Mouse (Mus musculus) intestine, embryonic 16.5 days (tissue): ENCODE measurements around the gene Aqp2. TPM values are rescaled to one million over a fixed set of nuclear protein-coding genes. Genes with fewer than 3 reads are reported as not detected.

Experiments
- ATAC-seq: fragments of 200-750 bp; cut with Nextera tagmentation; 2 replicates; pipeline ENCODE4 v1.8.0; 2017; ENCODE audit warnings: moderate TSS enrichment, moderate library complexity
- H3K27ac ChIP-seq: fragments of 300-500 bp; sonication (generic); 2 replicates; pipeline ENCODE4 v1.5.1; 2014; ENCODE audit warnings: mild to moderate bottlenecking, low read length
- H3K27me3 ChIP-seq: fragments of 300-500 bp; sonication (generic); replicated peaks from 2 replicates; pipeline ENCODE4 v1.6.1; 2014; ENCODE audit warnings: low read length, control low read depth, mixed read lengths; ENCODE audit not compliant: control insufficient read depth, insufficient read depth
- H3K36me3 ChIP-seq: fragments of 300-500 bp; sonication (generic); 2 replicates; pipeline ENCODE4 v1.6.1; 2014; ENCODE audit warnings: low read length, control low read depth; ENCODE audit not compliant: control insufficient read depth, insufficient read depth
- H3K4me1 ChIP-seq: fragments of 300-500 bp; sonication (generic); 2 replicates; pipeline ENCODE4 v1.6.1; 2014; ENCODE audit warnings: low read length, control low read depth, mixed read lengths; ENCODE audit not compliant: control insufficient read depth, insufficient read depth
- H3K4me2 ChIP-seq: fragments of 300-500 bp; sonication (generic); 2 replicates; pipeline ENCODE4 v1.6.1; 2014; ENCODE audit warnings: low read depth, low read length, control low read depth
- H3K4me3 ChIP-seq: fragments of 300-500 bp; sonication (generic); 2 replicates; pipeline ENCODE4 v1.5.1; 2014; ENCODE audit warnings: mild to moderate bottlenecking, low read length
- H3K9ac ChIP-seq: fragments of 300-500 bp; sonication (generic); 2 replicates; pipeline ENCODE4 v1.6.1; 2014; ENCODE audit warnings: low read depth, low read length
- H3K9me3 ChIP-seq: fragments of 300-500 bp; sonication (generic); 2 replicates; pipeline ENCODE4 v1.6.1; 2016; ENCODE audit warnings: low read length, control low read depth; ENCODE audit not compliant: control insufficient read depth
- WGBS: fragments of 180-500 bp; shearing (Covaris S2); extraction: QIAGEN DNeasy Blood & Tissue Kit; methylation state at CpG from one replicate; pipeline ENCODE4 v1.1.7; 2014; 5-methylcytosine and 5-hydroxymethylcytosine counted together
- polyA plus RNA-seq: library from polyadenylated mRNA; unstranded; fragments of >200 nt; fragmentation: Nextera tagmentation; extraction: Ambion mirVana; gene quantifications from 2 replicates; pipeline ENCODE4 v1.2.1, GENCODE M21; 2015

Aqp2 gene
- polyA plus RNA-seq, 1 experiment from 2014 or later: not detected

- H3K27me3 ChIP-seq: peaks cover 48% of the 10 kb centered on the region
These were observed 18.7 kb downstream of the Aqp2 start for GRCm38 (mm10) chr15:99597596-99597995.

GRCm38 (mm10) chr15:99599245-99600070 is 20.6 kb downstream of the Aqp2 start:
- H3K9ac ChIP-seq: no peak overlapping the region
- peaks cover 29% of the 10 kb centered on the region for H3K27me3 ChIP-seq
- WGBS: 57% methylated on average over 17 of the region's 17 CpGs

More at GRCm38 (mm10) chr15:99597596-99597995, 18.7 kb downstream of the Aqp2 start:
- ATAC-seq: no peak
- WGBS: 51% methylated on average over 8 of the region's 8 CpGs
- Histone ChIP-seq H3K36me3 (no peaks in the 10 kb centered on the region), H3K4me1 (peaks cover 3% of the 10 kb centered on the region; the same call in 1 of the 2 replicates), H3K4me2 (no peak overlapping the region), H3K27ac (no peak overlapping the region), H3K9ac (no peak overlapping the region), H3K4me3 (no peak overlapping the region), H3K9me3 (no peaks in the 10 kb centered on the region)

DNA sequence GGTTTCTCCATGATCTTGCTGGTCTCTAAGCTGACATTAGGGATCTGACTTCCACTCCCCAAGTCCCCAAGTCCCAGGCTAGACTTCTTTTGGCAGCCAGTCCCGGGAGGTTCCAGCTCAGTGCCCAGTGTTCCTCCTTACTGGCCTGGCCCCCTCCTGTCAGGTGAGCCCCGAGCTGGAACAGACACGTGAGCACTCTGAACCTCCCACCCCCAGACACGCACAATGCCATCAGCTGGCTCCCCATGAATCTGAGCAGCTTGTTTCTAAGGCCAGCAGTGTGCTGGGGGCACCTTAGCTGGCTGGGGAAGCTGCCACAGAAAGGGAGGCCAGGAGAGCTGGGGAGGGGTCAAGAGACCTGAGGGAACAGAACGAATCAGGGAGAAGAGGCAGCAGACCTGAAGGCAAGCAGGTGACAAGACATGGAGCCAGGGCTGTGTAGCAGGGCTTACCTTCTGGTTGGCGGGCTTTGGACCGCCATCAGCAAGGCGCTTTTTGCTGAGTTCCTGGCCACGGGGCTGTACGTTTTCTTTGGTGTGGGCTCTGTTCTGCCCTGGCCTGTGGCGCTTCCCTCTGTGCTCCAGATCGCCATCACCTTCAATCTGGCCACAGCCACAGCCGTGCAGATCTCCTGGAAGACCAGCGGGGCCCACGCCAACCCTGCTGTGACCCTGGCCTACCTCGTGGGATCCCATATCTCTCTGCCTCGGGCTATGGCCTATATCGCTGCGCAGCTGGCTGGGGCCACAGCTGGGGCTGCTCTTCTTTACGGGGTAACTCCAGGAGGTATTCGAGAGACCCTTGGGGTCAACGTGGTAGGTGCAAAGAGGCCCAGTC is 22.3 kb downstream of the Aqp2 start, which contains the start of gene Aqp6:
Gene Aqp6, plus strand, starts transcription at position 415 of the 837 bp plus-strand sequence.
- ATAC-seq: no peak
- peaks cover 15% of the 10 kb centered on the region for H3K27me3 ChIP-seq
- WGBS: 65% methylated on average over 22 of the region's 22 CpGs
- H3K4me3 ChIP-seq: no peak within 1 kb of the TSS
- no peak within 1 kb of the TSS for H3K9ac ChIP-seq
- H3K27ac ChIP-seq: no peak within 1 kb of the TSS
- no peaks in the 10 kb centered on the region for H3K9me3 ChIP-seq
- no peaks in the 10 kb centered on the region for H3K36me3 ChIP-seq
- no peak within 1 kb of the TSS for H3K4me2 ChIP-seq
- peaks cover 7% of the 10 kb centered on the region; the same call in 1 of the 2 replicates for H3K4me1 ChIP-seq

More at GRCm38 (mm10) chr15:99599245-99600070, 20.6 kb downstream of the Aqp2 start:
- no peak overlapping the region for H3K4me2 ChIP-seq
- peaks cover 9% of the 10 kb centered on the region; the same call in 1 of the 2 replicates for H3K4me1 ChIP-seq
- no peaks in the 10 kb centered on the region for H3K9me3 ChIP-seq
- H3K36me3 ChIP-seq: no peaks in the 10 kb centered on the region
- ATAC-seq: no peak
- H3K27ac ChIP-seq: no peak overlapping the region
- no peak overlapping the region for H3K4me3 ChIP-seq

- Histone ChIP-seq H3K4me1 (peaks cover 11% of the 10 kb centered on the region), H3K36me3 (no peaks in the 10 kb centered on the region), H3K4me3 (no peak overlapping the region), H3K9me3 (no peaks in the 10 kb centered on the region), H3K27ac (no peak overlapping the region), H3K4me2 (no peak overlapping the region), H3K9ac (no peak overlapping the region), H3K27me3 (peaks cover 15% of the 10 kb centered on the region)
- ATAC-seq: no peak
- WGBS: 35% methylated on average over 4 of the region's 5 CpGs
These were observed 22.9 kb downstream of the Aqp2 start for GRCm38 (mm10) chr15:99601823-99602120.

DNA sequence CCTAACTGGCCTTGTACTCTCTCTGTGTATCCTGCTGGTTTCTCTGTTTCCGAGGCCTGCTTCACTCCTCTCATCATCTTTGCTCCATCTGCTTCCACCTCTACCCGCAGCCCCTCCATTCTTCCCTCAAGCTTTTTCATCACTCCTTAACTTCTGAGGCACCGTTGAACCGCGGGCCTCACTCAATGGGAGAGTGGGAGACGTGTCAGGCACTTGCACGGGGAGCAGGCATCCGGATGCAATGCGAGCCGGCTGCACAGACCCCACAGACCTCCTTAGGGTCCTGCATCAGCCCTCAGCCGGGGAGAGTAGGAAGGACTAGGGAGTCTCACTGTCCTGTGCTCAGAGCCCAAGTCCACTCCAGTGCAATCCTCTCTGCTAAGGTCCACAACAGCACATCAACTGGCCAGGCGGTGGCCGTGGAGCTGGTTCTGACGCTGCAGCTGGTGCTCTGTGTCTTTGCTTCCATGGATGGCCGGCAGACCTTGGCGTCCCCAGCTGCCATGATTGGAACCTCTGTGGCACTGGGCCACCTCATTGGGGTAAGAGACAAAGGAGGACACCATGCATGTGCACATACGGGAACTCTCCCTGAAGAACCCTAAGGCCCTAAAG is 23.5 kb downstream of the Aqp2 start:
- Histone ChIP-seq H3K4me2 (no peak overlapping the region), H3K27me3 (peaks cover 15% of the 10 kb centered on the region), H3K9ac (no peak overlapping the region), H3K4me1 (peaks cover 17% of the 10 kb centered on the region), H3K27ac (no peak overlapping the region), H3K9me3 (no peaks in the 10 kb centered on the region), H3K36me3 (no peaks in the 10 kb centered on the region), H3K4me3 (no peak overlapping the region)
- WGBS: 77% methylated on average over 17 of the region's 17 CpGs
- no peak for ATAC-seq

GRCm38 (mm10) chr15:99603216-99603615 is 24.4 kb downstream of the Aqp2 start:
- Histone ChIP-seq H3K27me3 (peaks cover 11% of the 10 kb centered on the region), H3K4me2 (no peak overlapping the region), H3K4me1 (peaks cover 24% of the 10 kb centered on the region), H3K27ac (no peak overlapping the region), H3K36me3 (no peaks in the 10 kb centered on the region), H3K9ac (no peak overlapping the region), H3K4me3 (no peak overlapping the region), H3K9me3 (no peaks in the 10 kb centered on the region)
- WGBS: 65% methylated on average over 7 of the region's 7 CpGs
- ATAC-seq: no peak

- no peak for ATAC-seq
- Histone ChIP-seq H3K9ac (no peak overlapping the region), H3K4me1 (peaks cover 24% of the 10 kb centered on the region), H3K9me3 (no peaks in the 10 kb centered on the region), H3K27ac (no peak overlapping the region), H3K36me3 (no peaks in the 10 kb centered on the region), H3K4me3 (no peak overlapping the region), H3K4me2 (no peak overlapping the region), H3K27me3 (no peaks in the 10 kb centered on the region; the same call in 1 of the 2 replicates)
- WGBS: 70% methylated on average over 3 of the region's 3 CpGs
These were observed 26.7 kb downstream of the Aqp2 start for GRCm38 (mm10) chr15:99605595-99605994.

GRCm38 (mm10) chr15:99606515-99606914 is 27.7 kb downstream of the Aqp2 start:
- no peak overlapping the region for H3K9ac ChIP-seq
- H3K4me1 ChIP-seq: peaks cover 24% of the 10 kb centered on the region
- no peak overlapping the region for H3K27ac ChIP-seq
- H3K9me3 ChIP-seq: no peaks in the 10 kb centered on the region
- H3K4me2 ChIP-seq: no peak overlapping the region
- WGBS: 25% methylated on average over 5 of the region's 5 CpGs
- no peak overlapping the region for H3K4me3 ChIP-seq
- no peak for ATAC-seq
- no peaks in the 10 kb centered on the region for H3K36me3 ChIP-seq
- H3K27me3 ChIP-seq: no peaks in the 10 kb centered on the region; the same call in 1 of the 2 replicates
